Mouse (Mus musculus) hindbrain, embryonic 13.5 days (tissue): ENCODE measurements around the gene Fam186b. TPM values are rescaled to one million over a fixed set of nuclear protein-coding genes. Genes with fewer than 3 reads are reported as not detected.

Experiments
- polyA plus RNA-seq: library from polyadenylated mRNA; unstranded; fragments of >200 nt; fragmentation: Nextera tagmentation; extraction: Ambion mirVana; gene quantifications from 2 replicates; pipeline ENCODE4 v1.2.1, GENCODE M21; 2015

The Fam186b gene
- polyA plus RNA-seq, 1 experiment from 2014 or later: 0.47 TPM

Other genes with a start within 250 kb of the Fam186b start
- 62.4 and 78.7 TPM in 2 replicates for gene Prph, start 240.7 kb downstream of the Fam186b start, polyA plus RNA-seq
- gene Troap, start 221.3 kb downstream of the Fam186b start, polyA plus RNA-seq: 8.4 and 10.0 TPM in 2 replicates
- gene C1ql4, start 208.1 kb downstream of the Fam186b start, polyA plus RNA-seq: 5.6 and 11.8 TPM in 2 replicates
- 1.3 and 1.6 TPM in 2 replicates for gene Dnajc22, start 202.7 kb downstream of the Fam186b start, polyA plus RNA-seq
- gene Spats2, start 170.0 kb downstream of the Fam186b start, polyA plus RNA-seq: 42.1 and 45.0 TPM in 2 replicates
- gene Kcnh3, start 71.0 kb downstream of the Fam186b start, polyA plus RNA-seq: 0.52 and 0.91 TPM in 2 replicates
- gene Mcrs1, start 43.9 kb downstream of the Fam186b start, polyA plus RNA-seq: 195 and 208 TPM in 2 replicates
- gene Prpf40b, start 801 bp downstream of the Fam186b start, polyA plus RNA-seq: 116 and 124 TPM in 2 replicates
- gene Fmnl3, start 74.6 kb upstream of the Fam186b start, polyA plus RNA-seq: 8.2 and 8.8 TPM in 2 replicates
- 255 and 257 TPM in 2 replicates for gene Tmbim6, start 97.0 kb upstream of the Fam186b start, polyA plus RNA-seq
- 12.3 and 13.6 TPM in 2 replicates for gene Nckap5l, start 161.9 kb upstream of the Fam186b start, polyA plus RNA-seq
- 22.6 and 23.4 TPM in 2 replicates for gene Bcdin3d, start 178.8 kb upstream of the Fam186b start, polyA plus RNA-seq
- gene Faim2, start 232.3 kb upstream of the Fam186b start, polyA plus RNA-seq: 16.5 and 16.6 TPM in 2 replicates